Mouse (Mus musculus): ENCODE data around the gene Fpgs. TPM values are rescaled to one million over a fixed set of nuclear protein-coding genes. Genes with fewer than 3 reads are reported as not detected.

Fpgs gene
- total RNA-seq, 2 experiments from 2014 or later, result 4.2 to 6.0 TPM

GRCm38 (mm10) chr2:32706971-32707370 is 3.0 kb upstream of the Fpgs start:
- DNase-seq (ENCODE audit: low spot score), result no peak
- intact Hi-C loops (cut with DNase I), result no loop called here

GRCm38 (mm10) chr2:32705018-32705417 is 1.1 kb upstream of the Fpgs start:
- intact Hi-C loops (cut with DNase I), result no loop called here
- no peak for DNase-seq (ENCODE audit: low spot score)

DNA sequence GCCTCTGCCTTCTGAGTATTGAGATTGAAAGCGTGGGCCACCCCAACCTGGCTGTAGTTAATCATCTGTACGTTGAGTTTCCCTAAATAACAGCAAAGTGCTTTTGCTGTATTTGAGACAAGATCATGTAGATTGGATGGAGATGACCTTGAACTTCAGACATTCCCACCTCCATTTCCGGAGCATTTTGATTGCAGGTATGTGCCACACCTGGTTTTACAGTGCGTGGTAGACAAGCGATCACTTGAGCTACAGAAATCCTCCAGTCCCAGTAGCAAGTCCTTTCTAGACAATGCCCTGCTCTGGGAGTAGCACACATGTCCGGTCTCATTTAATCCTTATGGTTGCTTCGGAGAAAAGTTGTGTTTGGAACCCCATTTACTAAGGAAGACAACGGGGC is 899 bp downstream of the Fpgs start:
- DNase-seq (ENCODE audit: low spot score), result no peak
- intact Hi-C loops (cut with DNase I), result no loop called here

- intact Hi-C loops (cut with DNase I), result no loop called here
Observed at GRCm38 (mm10) chr2:32700966-32701743, 2.8 kb downstream of the Fpgs start.

DNA sequence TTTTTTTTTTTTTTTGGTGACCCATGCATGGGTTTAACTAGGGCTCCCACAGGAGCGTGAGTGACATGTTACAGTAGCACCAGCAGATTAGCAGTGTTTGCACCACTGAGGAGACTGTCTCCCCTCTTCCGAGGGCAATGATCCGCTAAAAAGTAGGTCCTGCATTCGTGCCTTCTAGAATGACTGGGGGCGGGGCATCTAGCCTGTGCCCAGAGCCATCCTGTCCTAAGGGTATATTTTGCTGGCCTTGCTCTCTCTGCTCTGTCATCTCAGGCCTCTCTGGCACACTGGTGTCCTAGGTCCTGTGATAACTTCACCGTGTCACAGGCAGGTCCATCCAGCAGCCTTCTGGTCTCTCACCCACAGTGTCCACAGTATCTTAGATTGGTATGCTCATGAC is 4.3 kb downstream of the Fpgs start:
- intact Hi-C loops (cut with DNase I), result no loop called here
- DNase-seq (ENCODE audit: low spot score), result no peak

More at GRCm38 (mm10) chr2:32700966-32701743, 2.8 kb downstream of the Fpgs start:
- no peak for DNase-seq (ENCODE audit: low spot score)

DNA sequence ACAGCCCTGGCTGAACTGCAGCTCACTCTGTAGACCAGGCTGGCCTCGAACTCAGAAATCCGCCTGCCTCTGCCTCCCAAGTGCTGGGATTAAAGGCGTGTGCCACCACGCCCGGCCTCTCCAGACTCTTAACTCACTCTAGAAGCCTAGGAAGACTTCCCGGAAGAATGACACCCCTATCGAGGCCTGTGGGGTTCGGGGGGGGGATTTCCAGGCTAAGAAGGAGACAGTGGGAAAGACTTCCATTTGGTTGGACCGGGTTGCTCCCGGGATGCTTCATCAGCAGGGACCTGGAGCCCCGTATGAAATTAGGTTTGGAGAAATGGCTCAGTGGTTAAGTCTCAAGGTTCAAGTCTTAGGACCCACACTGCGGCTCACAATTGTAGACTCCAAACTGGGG is 9.3 kb downstream of the Fpgs start:
- DNase-seq (ENCODE audit: low spot score), result no peak
- intact Hi-C loops (cut with DNase I), result loop anchor here (2.0 kb wide), 1 partner anchor 14 kb away; no protein-coding TSS in a partner anchor

DNA sequence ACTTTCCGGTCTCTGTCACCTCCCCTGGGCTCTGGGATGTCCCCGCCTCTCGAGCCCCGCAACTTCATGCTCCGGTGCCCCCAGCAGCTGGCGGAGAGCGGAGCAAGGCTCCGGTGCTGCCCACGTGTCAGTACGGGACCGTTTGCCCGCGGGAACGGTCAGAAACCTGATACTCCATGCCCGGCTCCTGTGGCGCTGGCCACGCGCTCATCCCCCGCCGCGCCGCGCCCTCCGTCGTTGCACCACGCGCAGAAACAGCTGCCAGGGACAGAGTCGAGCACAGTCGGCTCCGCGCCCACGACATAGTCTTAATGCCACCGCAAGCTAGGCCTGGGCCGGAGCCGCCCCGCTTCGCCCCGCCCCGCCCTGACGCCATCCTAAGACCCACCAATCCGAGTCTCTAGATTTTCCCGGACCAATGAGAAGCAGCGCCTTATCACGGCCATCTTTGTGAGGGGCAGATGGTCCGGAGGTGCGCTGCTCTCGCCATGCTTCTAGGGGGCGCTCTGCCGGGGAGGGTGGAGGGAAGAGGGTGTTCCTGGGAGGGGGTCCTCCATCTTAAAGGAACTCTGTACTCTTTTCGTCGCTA is 10.0 kb downstream of the Fpgs start:
- intact Hi-C loops (cut with DNase I), result loop anchor here (2.0 kb wide), 1 partner anchor 15 kb away; no protein-coding TSS in a partner anchor
- peak; percentile 92 for DNase-seq (ENCODE audit: low spot score)

GRCm38 (mm10) chr2:32693282-32693681 is 10.7 kb downstream of the Fpgs start:
- no peak for DNase-seq (ENCODE audit: low spot score)
- intact Hi-C loops (cut with DNase I), result no loop called here

DNA sequence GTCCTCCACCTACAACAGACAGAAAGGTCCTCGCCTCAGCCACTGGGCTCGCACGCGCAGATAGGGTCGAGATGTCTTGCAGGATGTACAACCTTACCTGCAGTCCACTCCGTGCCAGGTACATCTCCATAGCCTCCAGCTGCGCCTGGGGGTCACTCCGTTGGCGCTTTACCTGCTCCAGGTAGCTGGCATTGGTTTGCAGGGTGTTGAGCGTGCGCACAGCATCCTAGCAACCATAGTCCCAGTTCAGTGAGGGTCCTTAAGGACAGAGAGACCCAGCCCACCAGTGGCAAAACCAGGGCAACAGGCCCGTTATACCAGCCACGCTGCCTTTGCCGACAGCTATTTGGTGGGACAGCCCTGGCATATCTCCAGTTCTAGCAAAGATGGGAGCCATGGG is 11.4 kb downstream of the Fpgs start:
- no peak for DNase-seq (ENCODE audit: low spot score)
- intact Hi-C loops (cut with DNase I), result no loop called here

GRCm38 (mm10) chr2:32691041-32691440 is 12.9 kb downstream of the Fpgs start:
- DNase-seq (ENCODE audit: low spot score), result no peak
- intact Hi-C loops (cut with DNase I), result no loop called here

DNA sequence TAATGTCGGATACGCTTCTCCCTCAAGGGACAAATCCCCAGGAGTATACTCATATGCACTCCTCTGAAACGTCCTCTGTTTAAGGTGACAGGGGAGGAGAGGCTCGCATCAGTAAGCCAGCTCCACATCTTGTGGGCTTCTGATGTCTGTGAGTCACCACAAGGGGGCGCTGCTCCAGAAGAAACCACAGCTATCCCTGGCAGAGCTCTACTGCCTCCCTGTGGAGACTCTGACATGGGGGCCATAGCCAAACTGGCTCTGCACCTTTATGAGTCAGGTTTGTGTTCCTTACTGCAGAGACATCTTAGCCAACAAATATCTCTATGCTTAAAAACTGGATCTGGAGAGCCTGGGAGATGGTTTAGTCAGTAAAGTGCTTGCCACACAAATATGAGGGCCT is 14.5 kb downstream of the Fpgs start:
- intact Hi-C loops (cut with DNase I), result loop anchor here (1.0 to 2.0 kb wide), 3 partner anchors 29 to 107 kb away; no protein-coding TSS in a partner anchor
- peak; percentile 73 for DNase-seq (ENCODE audit: low spot score)

- intact Hi-C loops (cut with DNase I), result no loop called here
- DNase-seq (ENCODE audit: low spot score), result no peak
Observed at GRCm38 (mm10) chr2:32687562-32687961, 16.4 kb downstream of the Fpgs start.

- intact Hi-C loops (cut with DNase I), result no loop called here
- DNase-seq (ENCODE audit: low spot score), result no peak
Observed at GRCm38 (mm10) chr2:32686640-32687039, 17.3 kb downstream of the Fpgs start.

DNA sequence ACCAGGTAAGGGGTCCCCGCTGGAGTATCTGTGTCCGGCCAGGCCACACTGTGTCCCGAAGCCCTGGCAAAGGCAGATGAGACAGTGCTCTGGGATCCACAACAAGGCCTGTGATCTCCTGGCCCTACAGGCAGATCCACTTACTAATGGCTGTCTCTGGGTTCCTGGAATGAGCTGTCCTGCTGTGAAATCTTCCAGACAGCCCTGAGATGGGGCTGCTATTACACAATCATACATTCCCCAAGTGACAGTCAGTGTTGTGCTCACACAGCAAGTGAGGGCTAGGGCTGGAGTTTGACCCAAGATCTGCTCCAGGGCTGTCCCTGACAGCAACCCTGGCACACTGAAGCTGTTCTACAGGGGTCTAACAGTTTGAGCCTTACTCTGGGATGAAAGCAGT is 18.1 kb downstream of the Fpgs start:
- DNase-seq (ENCODE audit: low spot score), result no peak
- intact Hi-C loops (cut with DNase I), result no loop called here

- DNase-seq (ENCODE audit: low spot score), result no peak
- intact Hi-C loops (cut with DNase I), result no loop called here
Observed at GRCm38 (mm10) chr2:32684681-32685428, 19.1 kb downstream of the Fpgs start.

GRCm38 (mm10) chr2:32683701-32684100 is 20.2 kb downstream of the Fpgs start:
- intact Hi-C loops (cut with DNase I), result no loop called here

GRCm38 (mm10) chr2:32682721-32683417 is 21.1 kb downstream of the Fpgs start:
- no peak for DNase-seq (ENCODE audit: low spot score)
- intact Hi-C loops (cut with DNase I), result no loop called here

More at GRCm38 (mm10) chr2:32683701-32684100, 20.2 kb downstream of the Fpgs start:
- DNase-seq (ENCODE audit: low spot score), result no peak

DNA sequence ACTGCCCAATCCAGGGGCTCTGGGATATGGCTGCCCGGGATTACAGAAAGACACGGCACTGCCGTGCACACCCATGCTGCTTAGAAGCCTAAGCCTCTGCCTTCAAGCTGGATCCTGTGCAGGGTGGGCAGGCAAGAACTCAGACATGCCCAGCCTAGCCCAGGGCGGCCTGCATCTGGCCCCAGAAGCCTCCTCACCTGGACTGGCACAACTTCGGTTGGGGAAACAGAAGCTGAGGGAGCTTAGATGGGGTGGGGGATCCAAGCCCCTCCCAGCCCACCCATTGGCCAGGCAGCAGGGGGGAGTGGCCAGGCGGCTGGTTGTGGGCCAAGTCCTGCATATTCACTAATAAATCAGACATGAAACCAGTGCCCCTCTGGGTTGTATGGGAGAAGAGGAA is 22.2 kb downstream of the Fpgs start:
- DNase-seq (ENCODE audit: low spot score), result no peak
- intact Hi-C loops (cut with DNase I), result no loop called here

DNA sequence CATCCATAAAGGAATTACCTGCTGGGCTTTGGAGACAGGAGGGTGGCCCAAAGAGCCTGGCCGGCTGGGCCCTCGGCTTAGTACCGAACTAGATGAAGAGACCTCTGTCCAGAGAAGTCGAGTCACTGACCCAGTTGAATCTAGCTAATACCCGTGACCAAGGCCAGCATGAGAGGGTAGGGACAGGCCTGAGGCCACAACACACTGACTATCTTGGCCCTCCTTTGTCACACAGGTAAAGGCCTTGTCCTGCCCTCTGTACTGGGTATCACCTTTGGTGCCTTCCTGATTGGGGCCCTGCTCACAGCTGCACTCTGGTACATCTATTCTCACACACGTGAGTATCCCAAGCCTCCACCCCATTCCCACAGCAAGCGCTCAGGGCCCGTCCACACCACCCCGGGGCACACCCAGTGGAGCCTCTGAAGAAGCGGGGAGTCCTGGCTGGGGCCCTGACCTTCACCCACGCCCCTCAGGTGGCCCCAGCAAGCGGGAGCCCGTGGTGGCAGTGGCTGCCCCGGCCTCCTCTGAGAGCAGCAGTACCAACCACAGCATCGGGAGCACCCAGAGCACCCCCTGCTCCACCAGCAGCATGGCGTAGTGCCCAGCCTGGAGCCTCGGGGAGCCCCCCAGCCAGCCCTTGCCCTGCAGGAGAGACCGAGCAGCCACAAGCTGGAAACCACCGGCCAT is 22.8 kb downstream of the Fpgs start:
- intact Hi-C loops (cut with DNase I), result no loop called here
- no peak for DNase-seq (ENCODE audit: low spot score)

DNA sequence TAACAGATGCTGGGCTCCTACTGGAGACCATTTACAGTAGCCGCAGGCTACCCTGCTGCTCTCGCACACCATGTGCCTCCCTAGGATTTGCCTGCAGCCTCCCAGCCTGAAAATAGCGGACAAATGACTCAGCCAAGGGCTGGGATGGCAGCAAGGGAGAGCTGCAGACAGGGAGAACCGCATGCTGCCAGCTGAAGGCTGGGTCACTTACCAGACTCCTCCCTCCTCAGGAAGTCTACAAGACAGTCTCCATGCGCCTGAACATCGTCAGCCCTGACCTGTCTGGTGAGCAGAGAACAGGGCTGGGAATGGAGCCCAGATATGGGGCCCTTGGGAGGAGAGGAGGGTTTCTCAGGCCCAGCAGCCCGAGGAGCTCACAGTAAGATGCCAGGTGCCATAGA is 23.9 kb downstream of the Fpgs start:
- DNase-seq (ENCODE audit: low spot score), result no peak
- intact Hi-C loops (cut with DNase I), result no loop called here
